Mouse (Mus musculus) midbrain, embryonic 13.5 days (tissue): ENCODE results near the gene Olfr545. TPM values are rescaled to one million over a fixed set of nuclear protein-coding genes. Genes with fewer than 3 reads are reported as not detected.

Source experiments
- polyA plus RNA-seq: library from polyadenylated mRNA; unstranded; fragments of >200 nt; fragmentation: Nextera tagmentation; extraction: Ambion mirVana; gene quantifications from 2 replicates; pipeline ENCODE4 v1.2.1, GENCODE M21; 2015

Gene Olfr545
- polyA plus RNA-seq, 1 experiment from 2014 or later = 0.30 TPM

Other genes with a start within 250 kb of the Olfr545 start
- gene Rhog, start 243.5 kb downstream of the Olfr545 start, polyA plus RNA-seq = 14.4 and 17.6 TPM in 2 replicates
- 8.1 and 8.5 TPM in 2 replicates for gene Stim1, start 231.8 kb downstream of the Olfr545 start, polyA plus RNA-seq
- 85.6 and 86.3 TPM in 2 replicates for gene Rrm1, start 57.9 kb downstream of the Olfr545 start, polyA plus RNA-seq
- gene Olfr543, start 17.9 kb downstream of the Olfr545 start, polyA plus RNA-seq = 0.55 and 0.59 TPM in 2 replicates
- gene Olfr544, start 11.3 kb downstream of the Olfr545 start, polyA plus RNA-seq = 0.16 and 0.19 TPM in 2 replicates
- gene Olfr547, start 35.2 kb upstream of the Olfr545 start, polyA plus RNA-seq = not detected in 2 replicates
- not detected in 2 replicates for gene Olfr548-ps1, start 41.3 kb upstream of the Olfr545 start, polyA plus RNA-seq
- not detected in 2 replicates for gene Olfr549, start 50.3 kb upstream of the Olfr545 start, polyA plus RNA-seq
- gene Trim21, start 65.9 kb upstream of the Olfr545 start, polyA plus RNA-seq = 0.17 TPM in 1 of 2 replicates, not detected in the other
- not detected in 2 replicates for gene Olfr550, start 71.9 kb upstream of the Olfr545 start, polyA plus RNA-seq
- not detected in 2 replicates for gene Olfr551, start 92.3 kb upstream of the Olfr545 start, polyA plus RNA-seq
- gene Olfr552, start 98.2 kb upstream of the Olfr545 start, polyA plus RNA-seq = not detected in 2 replicates
- gene Olfr553, start 118.6 kb upstream of the Olfr545 start, polyA plus RNA-seq = not detected in 2 replicates
- not detected in 2 replicates for gene Olfr554, start 138.9 kb upstream of the Olfr545 start, polyA plus RNA-seq
- gene Olfr555, start 159.2 kb upstream of the Olfr545 start, polyA plus RNA-seq = not detected in 2 replicates
- gene Olfr556, start 165.3 kb upstream of the Olfr545 start, polyA plus RNA-seq = not detected in 2 replicates
- gene Trim68, start 187.8 kb upstream of the Olfr545 start, polyA plus RNA-seq = 7.3 and 8.0 TPM in 2 replicates
- not detected in 2 replicates for gene Olfr557, start 196.3 kb upstream of the Olfr545 start, polyA plus RNA-seq
- gene Olfr558, start 202.6 kb upstream of the Olfr545 start, polyA plus RNA-seq = 0.07 TPM in 1 of 2 replicates, not detected in the other
- not detected in 2 replicates for gene Olfr33, start 219.5 kb upstream of the Olfr545 start, polyA plus RNA-seq
- not detected in 2 replicates for gene Olfr559, start 227.9 kb upstream of the Olfr545 start, polyA plus RNA-seq